Mouse (Mus musculus) liver, adult 2 months (tissue): ENCODE results near the gene Foxj1. TPM values are rescaled to one million over a fixed set of nuclear protein-coding genes. Genes with fewer than 3 reads are reported as not detected.
"Not testable (repeated sequence)": the region's sequence is repeated elsewhere in the genome, so short reads cannot be mapped to it uniquely, and the experiment has no call there.

Experiments
- DNase-seq: peaks from one replicate; pipeline ENCODE4 v3.0.0-alpha.2; 2011; ENCODE audit warnings: low read depth, low spot score; ENCODE audit errors: extremely low read depth
- H3K27ac ChIP-seq: fragments of 200-500 bp; replicated peaks from 2 replicates; pipeline ENCODE4 v1.5.1; 2012; ENCODE audit warnings: low read depth, mild to moderate bottlenecking, control low read depth, inconsistent platforms, low read length; ENCODE audit not compliant: insufficient read depth
- H3K27me3 ChIP-seq: fragments of 200-500 bp; 2 replicates; pipeline ENCODE4 v1.6.1; 2012; ENCODE audit warnings: mild to moderate bottlenecking, moderate library complexity, low read length, inconsistent platforms; ENCODE audit not compliant: control insufficient read depth, insufficient read depth
- H3K36me3 ChIP-seq: fragments of 200-500 bp; 2 replicates; pipeline ENCODE4 v1.6.1; 2012; ENCODE audit warnings: low read length, inconsistent platforms; ENCODE audit not compliant: control insufficient read depth, insufficient read depth
- H3K4me1 ChIP-seq: fragments of 200-500 bp; 2 replicates; pipeline ENCODE4 v1.6.1; 2011; ENCODE audit warnings: low read length; ENCODE audit not compliant: control insufficient read depth, insufficient read depth
- H3K4me3 ChIP-seq: fragments of 200-500 bp; 2 replicates; pipeline ENCODE4 v1.5.1; 2011; ENCODE audit warnings: low read depth, mild to moderate bottlenecking, control low read depth, low read length, moderate library complexity; ENCODE audit not compliant: insufficient read depth
- H3K79me2 ChIP-seq: fragments of 200-500 bp; 2 replicates; pipeline ENCODE4 v1.6.1; 2012; ENCODE audit warnings: inconsistent platforms, mild to moderate bottlenecking, low read length, moderate library complexity; ENCODE audit not compliant: control insufficient read depth, insufficient read depth
- H3K9ac ChIP-seq: fragments of 200-500 bp; 2 replicates; pipeline ENCODE4 v1.6.1; 2012; ENCODE audit warnings: low read depth, mild to moderate bottlenecking, control low read depth, inconsistent platforms, low read length
- CTCF ChIP-seq: fragments of 200-500 bp; IDR thresholded peaks from 2 replicates; pipeline ENCODE4 v1.5.1; 2011; ENCODE audit warnings: low read depth, low read length, control low read depth
- POLR2A ChIP-seq: fragments of 200-500 bp; IDR thresholded peaks from 2 replicates; pipeline ENCODE4 v1.6.1; 2011; ENCODE audit warnings: low read length, control low read depth; ENCODE audit not compliant: insufficient read depth; ENCODE audit errors: extremely low read depth
- WGBS: fragments of 180-500 bp; shearing (Covaris S2); methylation state at CpG from one replicate; pipeline ENCODE4 v1.1.7; 2018; 5-methylcytosine and 5-hydroxymethylcytosine counted together
- polyA plus RNA-seq: library from polyadenylated mRNA; depleted of rRNA; stranded (reverse); fragments of >200 nt; gene quantifications from 2 replicates; pipeline ENCODE4 v1.2.3, GENCODE M21; 2012
- total RNA-seq: library from RNA; depleted of rRNA; stranded (reverse); fragments of >200 nt; gene quantifications from 2 replicates; pipeline ENCODE4 v1.2.3, GENCODE M21; 2014

Gene Foxj1
- total and polyA plus RNA-seq, 2 experiments, result 0.09 to 0.21 TPM

DNA sequence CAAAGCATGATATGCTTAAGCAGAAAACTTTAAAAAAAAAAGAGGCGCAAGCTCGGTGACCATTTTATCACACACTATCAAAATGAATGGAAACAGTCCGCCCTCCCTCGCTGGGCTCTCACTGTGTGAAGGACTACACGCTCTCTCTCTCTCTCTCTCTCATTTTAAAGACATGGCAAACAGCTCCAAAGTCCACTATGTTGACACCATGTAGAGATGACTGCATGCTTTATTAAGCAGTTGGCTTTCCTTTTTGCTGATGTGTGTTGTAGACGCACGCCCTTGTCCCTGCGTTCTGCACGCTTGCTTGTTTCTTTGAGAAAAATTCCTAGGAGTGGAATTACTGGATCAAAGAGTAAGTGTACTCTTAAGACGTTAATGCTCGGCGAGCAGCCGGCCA is 30.2 kb upstream of the Foxj1 start:
- TF ChIP-seq CTCF, result no peak
- Histone ChIP-seq H3K79me2 (no peaks in the 10 kb centered on the region), H3K9ac (no peak overlapping the region), H3K4me1 (no peaks in the 10 kb centered on the region), H3K4me3 (no peak overlapping the region), H3K36me3 (no peaks in the 10 kb centered on the region), H3K27ac (no peak overlapping the region), H3K27me3 (no peaks in the 10 kb centered on the region)
- DNase-seq, result no peak
- 54% methylated on average over 13 of the region's 13 CpGs for WGBS

DNA sequence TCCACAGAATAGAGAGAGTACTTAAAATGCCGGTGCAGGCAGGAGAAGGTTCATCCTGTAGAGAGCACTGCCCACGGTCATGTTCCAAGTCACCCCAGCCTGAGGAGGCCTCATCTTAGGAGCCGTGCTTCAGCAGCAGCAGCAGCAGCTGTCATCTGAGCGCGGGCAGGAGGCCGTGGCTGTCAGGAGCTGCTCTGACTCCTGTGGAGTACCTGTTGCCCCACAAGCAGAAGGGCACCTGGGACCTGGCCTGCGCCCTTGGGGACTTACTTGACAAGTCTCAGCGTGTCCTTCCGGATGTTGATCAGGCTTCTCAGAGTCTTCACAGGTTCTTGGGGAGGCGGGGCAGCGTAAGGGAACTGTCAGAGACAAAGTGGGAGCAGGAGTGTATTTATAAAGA is 26.8 kb upstream of the Foxj1 start:
- Histone ChIP-seq H3K4me3 (no peak overlapping the region), H3K27me3 (no peaks in the 10 kb centered on the region), H3K9ac (no peak overlapping the region), H3K36me3 (no peaks in the 10 kb centered on the region), H3K27ac (no peak overlapping the region), H3K4me1 (no peaks in the 10 kb centered on the region), H3K79me2 (no peaks in the 10 kb centered on the region)
- 85% methylated on average over 11 of the region's 11 CpGs for WGBS
- no peak for DNase-seq
- no peak for TF ChIP-seq POLR2A
- TF ChIP-seq CTCF, result no peak

DNA sequence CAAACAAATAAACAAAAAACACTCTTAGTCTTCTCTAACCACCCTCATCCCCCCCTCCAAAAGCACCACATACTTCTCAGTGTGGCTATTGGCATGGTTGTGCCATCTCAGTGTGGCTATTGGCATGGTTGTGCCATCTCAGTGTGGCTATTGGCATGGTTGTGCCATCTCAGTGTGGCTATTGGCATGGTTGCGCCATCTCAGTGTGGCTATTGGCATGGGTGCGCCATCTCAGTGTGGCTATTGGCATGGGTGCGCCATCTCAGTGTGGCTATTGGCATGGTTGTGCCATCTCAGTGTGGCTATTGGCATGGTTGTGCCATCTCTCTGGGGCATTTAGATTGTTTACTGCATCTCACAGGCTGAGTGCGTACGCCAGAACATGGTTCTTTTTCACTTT is 25.7 kb upstream of the Foxj1 start:
- H3K36me3 ChIP-seq, H3K9ac ChIP-seq, DNase-seq, H3K4me1 ChIP-seq, H3K27me3 ChIP-seq, H3K79me2 ChIP-seq, H3K4me3 ChIP-seq, H3K27ac ChIP-seq: not testable (repeated sequence)
- 91% methylated on average over 5 of the region's 5 CpGs for WGBS

DNA sequence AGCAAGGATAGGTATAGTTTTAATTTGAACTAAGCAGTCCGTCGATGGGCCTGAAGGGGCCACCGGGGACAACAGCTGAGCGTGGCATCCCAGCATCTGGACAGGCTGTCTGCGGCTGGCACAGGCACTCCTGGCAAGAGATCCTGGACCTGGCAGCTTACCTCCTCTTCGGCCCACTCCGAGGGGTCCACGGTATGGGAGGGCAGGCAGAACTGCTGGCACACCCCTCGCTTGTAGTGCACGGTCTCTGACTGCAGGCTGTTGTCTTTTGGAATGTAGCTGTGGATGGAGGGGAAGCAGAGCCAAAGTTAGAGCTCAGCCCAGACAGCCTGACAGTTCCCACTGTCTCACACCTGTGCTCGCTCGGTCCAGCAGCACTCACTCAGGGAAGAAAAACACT is 24.5 kb upstream of the Foxj1 start:
- 94% methylated on average over 12 of the region's 12 CpGs for WGBS
- H3K4me1 ChIP-seq, result no peaks in the 10 kb centered on the region
- H3K79me2 ChIP-seq, result no peaks in the 10 kb centered on the region
- H3K4me3 ChIP-seq, result no peak overlapping the region
- no peak overlapping the region for H3K9ac ChIP-seq
- no peak for DNase-seq
- H3K36me3 ChIP-seq, result no peaks in the 10 kb centered on the region
- H3K27me3 ChIP-seq, result no peaks in the 10 kb centered on the region
- TF ChIP-seq POLR2A (no peak), CTCF (no peak)
- H3K27ac ChIP-seq, result no peak overlapping the region

DNA sequence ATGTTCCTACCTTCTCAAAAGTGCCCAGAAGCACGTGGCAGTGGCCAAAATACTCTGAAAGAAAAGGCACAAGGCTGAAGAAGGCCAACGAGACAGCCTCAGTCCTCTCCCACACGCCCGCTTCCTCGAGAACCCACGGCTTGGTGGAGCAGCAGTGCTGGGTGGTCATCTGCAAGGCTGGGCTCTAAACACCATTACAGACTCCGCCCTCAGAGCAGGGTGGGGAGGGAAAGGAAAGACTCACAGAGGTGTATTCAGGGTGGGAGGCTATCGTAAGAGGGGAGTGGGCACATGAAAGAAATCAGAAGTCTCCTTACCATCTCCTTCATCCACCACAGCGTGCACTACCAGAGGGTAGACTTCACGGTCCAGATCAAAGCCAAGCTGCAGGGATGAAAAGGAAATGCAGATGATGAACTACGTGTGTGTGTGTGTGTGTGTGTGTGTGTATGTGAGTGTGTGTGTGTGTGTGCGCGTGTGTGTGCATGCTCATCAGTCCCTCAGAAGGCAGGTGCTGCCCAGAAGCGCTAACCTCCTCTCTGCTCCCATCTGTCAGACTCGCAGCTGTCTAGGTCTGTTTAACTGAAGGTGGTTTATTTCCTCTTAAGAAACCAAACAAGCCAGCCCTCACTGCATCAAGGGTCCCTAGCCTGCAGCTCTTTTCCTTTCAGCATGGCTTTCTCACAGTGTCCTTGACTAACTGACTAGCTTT is 23.9 kb upstream of the Foxj1 start:
- no peak overlapping the region for H3K27ac ChIP-seq
- no peak overlapping the region for H3K4me3 ChIP-seq
- 85% methylated on average over 15 of the region's 15 CpGs for WGBS
- no peak for DNase-seq
- no peak for TF ChIP-seq CTCF
- no peak for TF ChIP-seq POLR2A
- no peaks in the 10 kb centered on the region for H3K36me3 ChIP-seq
- H3K79me2 ChIP-seq, result no peaks in the 10 kb centered on the region
- no peak overlapping the region for H3K9ac ChIP-seq
- H3K4me1 ChIP-seq, result no peaks in the 10 kb centered on the region
- no peaks in the 10 kb centered on the region for H3K27me3 ChIP-seq

DNA sequence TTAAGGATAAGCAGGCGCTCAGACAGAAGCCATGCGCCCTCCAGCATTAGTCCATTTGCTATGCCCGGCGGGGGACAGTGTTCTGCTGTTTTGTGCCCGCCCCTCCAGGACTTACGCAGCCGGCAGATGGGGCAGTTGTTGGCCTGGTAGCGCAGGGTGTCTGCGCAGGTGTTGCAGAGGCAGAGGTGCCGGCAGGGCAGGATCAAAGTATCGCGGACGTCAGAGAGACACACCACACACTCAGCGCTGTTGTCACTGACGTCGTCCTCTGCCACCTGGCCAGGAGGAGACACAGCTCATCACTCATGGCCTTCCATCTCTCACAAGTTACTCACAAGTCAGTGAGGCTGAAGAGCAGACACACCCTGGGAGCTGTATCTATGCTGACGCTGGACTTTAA is 19.3 kb upstream of the Foxj1 start:
- no peak for DNase-seq

More for the DNA sequence above, 19.3 kb upstream of the Foxj1 start:
- H3K27me3 ChIP-seq, result no peaks in the 10 kb centered on the region
- H3K9ac ChIP-seq, result no peak overlapping the region
- 0 out of 2 replicates have a peak, but pooled peaks have one; percentile 2 for TF ChIP-seq CTCF
- no peak for TF ChIP-seq POLR2A
- H3K36me3 ChIP-seq, result no peaks in the 10 kb centered on the region
- H3K79me2 ChIP-seq, result no peaks in the 10 kb centered on the region
- H3K27ac ChIP-seq, result no peak overlapping the region
- 71% methylated on average over 17 of the region's 17 CpGs for WGBS
- no peak overlapping the region for H3K4me3 ChIP-seq
- H3K4me1 ChIP-seq, result no peaks in the 10 kb centered on the region
